Mouse (Mus musculus) thymus, adult 18-20 months (tissue): ENCODE data around the gene Atp8b3.

Experiments
- DNase-seq, 2 experiments: peaks; one replicate each; pipeline ENCODE4 v3.0.0; 2022; ENCODE audit warnings: mixed read lengths in 2 of 2

Gene Atp8b3

GRCm38 (mm10) chr10:80566375-80567092 is 27.6 kb upstream of the Atp8b3 start:
- DNase-seq = peak; percentile 77 to 82

DNA sequence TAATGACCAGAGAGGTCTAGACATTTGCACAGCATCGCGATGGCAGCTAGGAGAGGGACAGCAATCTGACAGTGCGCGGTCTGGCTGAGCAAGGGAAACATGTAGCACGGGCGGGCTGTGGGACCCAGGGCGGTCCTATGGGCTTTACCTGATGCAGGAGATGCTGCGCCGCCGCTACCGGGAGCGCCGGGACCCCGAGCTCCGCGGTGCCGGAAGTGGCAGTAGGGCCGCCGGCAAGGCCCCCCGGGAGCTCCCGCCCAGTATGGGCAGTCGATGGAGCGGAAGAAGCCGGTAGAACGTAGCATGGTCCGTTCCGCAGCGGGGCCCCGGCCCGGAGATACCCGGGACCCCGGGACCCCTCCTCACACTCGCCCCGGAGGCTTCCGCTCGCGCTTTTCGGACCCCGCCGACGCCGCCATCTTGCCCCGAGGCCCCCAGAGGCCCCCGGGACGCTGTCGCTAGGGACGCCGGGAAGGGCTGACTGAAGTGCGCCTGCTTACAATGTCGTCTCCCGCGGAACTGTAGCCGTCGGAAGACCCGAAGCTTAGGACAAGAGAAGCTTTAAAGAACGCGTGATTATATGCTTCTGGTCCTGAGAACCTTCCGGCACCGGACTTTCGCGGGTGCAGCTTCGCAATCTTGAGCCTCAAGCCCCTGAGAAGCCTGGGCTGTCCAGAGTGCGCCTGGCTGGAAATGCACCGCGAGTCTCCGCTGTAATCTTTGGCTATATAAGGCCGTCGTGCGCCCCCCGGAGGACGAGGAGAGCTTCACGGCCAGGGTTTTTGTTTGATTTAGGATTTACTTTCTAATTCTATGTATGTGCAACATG is 22.4 kb upstream of the Atp8b3 start, which contains the start of gene Rexo1:
Gene Rexo1, minus strand, starts transcription at position 445 of the 829 bp plus-strand sequence.
- DNase-seq = peak; percentile 81 to 87

DNA sequence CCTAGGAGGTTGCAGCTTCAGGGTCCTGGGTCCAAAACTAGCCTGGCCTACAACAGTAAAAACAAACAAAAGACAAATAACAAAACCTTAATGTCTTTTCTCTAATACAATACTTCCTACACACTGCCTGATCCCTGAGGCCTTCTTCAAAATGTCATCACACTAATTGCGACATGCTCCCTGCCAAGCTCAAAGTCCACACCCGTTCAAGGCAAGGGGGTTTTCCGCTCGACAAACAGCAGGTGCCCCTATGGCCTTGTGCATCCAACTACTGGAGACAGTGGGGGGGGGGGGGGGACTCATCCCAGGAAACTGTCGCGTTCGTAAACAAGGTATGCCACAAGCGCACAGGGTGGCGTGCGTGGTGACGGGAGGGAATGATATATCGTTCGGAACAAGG is 21.7 kb upstream of the Atp8b3 start:
- no peak for DNase-seq

DNA sequence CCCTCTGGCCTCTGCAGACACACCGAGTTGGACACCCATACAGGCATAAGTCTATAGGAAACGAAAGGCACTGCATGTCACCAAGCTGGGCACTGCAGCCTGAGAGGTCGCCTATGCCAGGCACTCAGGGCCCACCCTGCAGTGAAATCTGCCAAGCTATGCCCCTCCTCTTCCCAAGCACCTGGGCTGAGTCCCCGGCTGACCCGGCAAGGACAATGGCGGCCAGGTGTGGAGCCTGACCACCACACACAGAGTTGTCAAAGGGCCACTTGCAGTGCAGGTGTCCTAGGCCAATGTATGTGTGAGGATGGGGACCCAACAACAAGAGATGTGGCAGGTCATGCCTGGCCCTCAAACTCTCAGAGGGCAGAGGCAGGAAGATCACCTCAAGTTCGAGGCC is 20.5 kb upstream of the Atp8b3 start:
- no peak for DNase-seq

DNA sequence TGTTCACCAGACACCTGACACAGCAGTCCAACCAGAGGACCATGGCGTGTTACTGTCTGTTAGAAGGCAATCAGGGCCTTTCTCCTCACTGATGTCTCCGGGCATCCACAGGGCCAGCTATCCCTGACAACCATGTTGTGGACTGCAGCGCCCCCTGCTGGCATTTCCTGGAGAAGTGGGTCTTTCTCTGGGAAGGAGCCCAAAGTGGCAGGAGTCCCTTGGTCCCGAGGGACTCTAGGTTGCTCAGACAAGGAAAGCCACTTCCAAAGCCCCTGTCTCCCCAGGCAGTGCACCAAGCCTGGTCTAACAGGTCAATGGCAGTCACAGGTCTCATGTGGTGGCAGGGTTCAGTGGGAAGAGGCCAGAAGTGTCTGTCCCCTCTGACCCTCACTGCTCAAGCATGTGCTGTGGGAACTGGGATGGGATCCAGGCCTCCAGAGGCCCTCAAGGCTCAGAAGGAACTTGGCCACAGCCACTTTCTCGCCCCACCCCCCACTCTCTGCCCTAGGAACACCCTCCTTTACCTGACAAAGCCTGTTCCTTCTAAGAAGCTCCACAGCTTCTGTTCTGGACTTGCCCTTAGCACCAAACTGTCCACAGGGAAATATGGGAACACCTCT is 18.5 kb upstream of the Atp8b3 start:
- no peak for DNase-seq

DNA sequence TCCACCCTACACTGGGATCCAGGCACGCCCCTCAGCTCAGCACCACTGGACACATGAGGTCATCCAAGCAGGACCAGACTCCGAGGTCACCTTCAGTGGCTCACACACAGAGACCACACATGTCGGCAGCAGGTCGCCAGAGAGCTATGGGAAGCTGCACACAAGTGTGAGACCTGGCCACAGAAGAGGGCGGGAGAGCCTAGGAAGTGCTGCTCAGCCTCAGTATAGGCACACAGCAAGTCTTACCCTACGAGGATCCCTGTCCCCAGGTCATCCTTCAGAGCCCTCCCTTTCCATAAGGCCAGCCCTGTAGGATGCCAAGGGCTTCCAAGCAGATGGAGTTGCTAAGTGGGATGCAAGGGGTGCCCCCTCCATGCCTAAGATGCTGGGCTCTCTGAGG is 15.1 kb upstream of the Atp8b3 start:
- no peak for DNase-seq

GRCm38 (mm10) chr10:80553575-80553974 is 14.7 kb upstream of the Atp8b3 start:
- DNase-seq = no peak

DNA sequence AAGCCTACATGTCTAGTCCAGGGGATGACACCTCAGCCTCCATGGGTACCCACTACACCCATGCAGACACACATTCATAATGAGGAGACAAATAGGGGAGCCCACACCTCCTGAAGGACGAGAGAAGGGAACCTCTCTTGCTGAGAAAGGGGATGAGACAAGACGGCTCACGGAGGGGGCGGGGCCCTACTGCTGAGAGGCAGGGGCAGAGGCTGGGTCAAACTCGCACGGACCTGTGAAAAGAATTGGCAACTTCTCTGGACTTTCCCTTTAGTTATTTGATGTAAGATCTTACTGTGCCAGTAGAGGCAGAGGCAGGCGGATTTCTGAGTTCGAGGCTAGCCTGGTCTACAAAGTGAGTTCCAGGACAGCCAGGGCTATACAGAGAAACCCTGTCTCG is 13.4 kb upstream of the Atp8b3 start:
- DNase-seq = no peak

DNA sequence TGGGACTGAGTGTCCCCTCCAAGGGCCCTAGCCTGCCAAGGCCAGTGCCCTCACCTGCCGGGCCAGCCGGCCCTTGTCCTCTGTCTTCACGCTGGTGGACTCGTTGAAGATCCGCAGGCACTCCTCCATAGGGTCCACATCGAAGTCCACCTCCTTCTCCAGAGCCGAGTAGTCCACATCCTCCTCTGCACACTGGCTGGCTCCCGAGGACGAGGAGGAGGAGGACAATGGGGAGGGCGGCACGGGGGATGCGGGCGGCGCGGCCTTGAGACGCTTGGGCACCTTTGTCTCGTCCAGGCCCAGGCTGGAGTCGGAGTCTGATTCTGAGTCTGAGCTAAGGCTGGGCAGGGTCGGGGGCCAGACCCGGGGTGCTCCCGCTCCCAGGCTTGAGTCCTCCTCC is 10.4 kb upstream of the Atp8b3 start:
- DNase-seq = no peak

GRCm38 (mm10) chr10:80548428-80549006 is 9.6 kb upstream of the Atp8b3 start:
- DNase-seq = no peak

DNA sequence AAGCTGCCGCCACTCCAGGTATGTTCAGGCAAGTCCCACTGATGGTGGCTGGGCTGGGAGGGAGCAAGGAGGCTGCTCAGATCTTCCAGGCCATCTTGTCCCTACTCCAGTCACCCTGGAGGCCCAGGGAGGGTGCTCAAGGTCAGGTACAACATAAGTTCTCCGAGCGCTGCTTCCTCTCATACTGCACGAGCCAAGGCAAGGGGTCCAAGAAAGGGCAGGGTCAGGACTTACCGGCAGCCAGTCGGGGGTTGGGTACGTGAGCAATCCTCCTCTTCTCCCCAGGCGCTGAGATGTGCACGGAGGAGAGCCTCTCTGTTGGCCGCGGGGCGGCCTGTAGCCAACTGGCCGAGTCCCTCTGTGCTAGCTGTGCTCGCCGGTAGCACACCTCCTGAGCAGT is 8.6 kb upstream of the Atp8b3 start:
- no peak for DNase-seq

GRCm38 (mm10) chr10:80546945-80547344 is 8.0 kb upstream of the Atp8b3 start:
- DNase-seq = no peak

GRCm38 (mm10) chr10:80545590-80545989 is 6.7 kb upstream of the Atp8b3 start:
- no peak for DNase-seq

GRCm38 (mm10) chr10:80543873-80544272 is 4.9 kb upstream of the Atp8b3 start:
- no peak for DNase-seq

DNA sequence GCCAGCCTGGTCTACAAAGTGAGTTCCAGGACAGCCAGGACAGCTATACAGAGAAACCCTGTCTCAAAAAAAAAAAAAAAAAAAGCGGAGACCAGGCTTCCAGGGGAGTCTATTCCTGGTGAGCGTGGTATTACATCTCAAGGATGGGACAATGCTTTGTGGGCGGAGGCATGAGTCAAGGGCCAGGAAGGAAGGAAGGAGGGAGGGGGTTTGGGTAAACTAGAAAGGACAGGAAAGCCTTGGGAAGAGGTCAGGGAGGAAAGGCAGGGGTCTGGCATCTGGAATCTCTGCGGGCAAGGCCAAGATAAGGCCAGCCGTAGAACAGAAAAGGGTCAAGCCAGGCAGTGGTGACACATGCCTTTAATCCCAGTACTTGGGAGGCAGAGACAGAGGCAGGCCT is 569 bp upstream of the Atp8b3 start:
- no peak for DNase-seq

DNA sequence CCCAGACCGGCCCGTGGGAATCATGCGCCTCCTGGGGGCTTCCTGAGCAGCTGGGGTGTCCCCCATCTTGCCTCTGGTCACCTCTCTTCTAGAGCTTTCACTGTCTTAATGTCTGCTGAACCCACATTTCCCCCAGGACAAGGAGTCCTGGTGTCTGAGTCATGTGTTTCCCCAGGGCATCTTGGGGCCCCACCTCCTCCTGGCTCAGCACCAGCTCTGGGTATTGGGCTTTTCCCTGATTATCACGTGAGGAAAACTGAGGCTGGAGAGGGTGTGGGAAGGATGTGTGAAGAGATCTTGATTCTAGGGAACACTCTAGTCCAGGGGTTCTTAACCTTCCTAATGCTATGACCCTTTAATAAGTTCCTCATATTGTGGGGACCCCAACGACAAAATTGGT is 744 bp downstream of the Atp8b3 start:
- DNase-seq = no peak

- DNase-seq = no peak
Observed at GRCm38 (mm10) chr10:80535711-80536110, 3.2 kb downstream of the Atp8b3 start.

GRCm38 (mm10) chr10:80535071-80535470 is 3.9 kb downstream of the Atp8b3 start:
- DNase-seq = no peak

DNA sequence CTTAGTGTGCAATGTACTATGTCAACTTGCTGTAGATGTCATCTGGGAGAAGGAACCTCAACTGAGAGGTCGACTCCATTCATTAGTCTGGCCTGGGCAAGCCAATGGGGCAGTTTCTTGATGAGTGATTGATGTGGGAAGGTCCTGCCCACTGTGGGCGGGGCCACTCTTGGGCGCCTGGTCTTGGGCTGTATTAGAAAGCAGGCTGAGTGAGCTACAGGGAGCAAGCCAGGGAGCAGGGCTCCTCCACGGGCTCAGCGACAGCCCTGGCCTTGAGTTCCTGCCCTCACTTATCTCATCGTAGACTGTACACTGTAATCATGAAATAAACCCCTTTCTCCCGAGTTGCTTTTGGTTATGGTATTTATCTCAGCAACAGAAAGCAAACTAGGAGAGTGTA is 5.2 kb downstream of the Atp8b3 start:
- no peak for DNase-seq

DNA sequence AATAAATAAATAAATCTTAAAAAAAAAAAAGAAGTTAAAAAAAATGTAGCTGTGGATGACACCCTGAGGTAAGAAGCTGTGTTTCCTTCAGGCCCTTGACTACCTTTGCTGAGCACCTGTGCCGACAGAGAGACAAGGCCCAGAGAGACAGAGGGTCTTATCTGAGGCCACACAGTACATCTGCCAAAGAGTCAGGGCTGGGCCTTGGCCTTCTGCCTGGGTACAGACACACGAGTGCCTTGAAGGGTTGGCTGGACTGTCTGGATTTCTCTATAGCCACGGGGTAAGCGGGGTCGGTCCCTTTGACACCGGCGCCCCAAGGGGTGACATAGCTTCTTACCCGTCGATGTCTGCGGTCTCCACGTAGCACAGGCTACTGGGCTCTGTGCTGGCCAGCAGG is 6.1 kb downstream of the Atp8b3 start:
- no peak for DNase-seq

DNA sequence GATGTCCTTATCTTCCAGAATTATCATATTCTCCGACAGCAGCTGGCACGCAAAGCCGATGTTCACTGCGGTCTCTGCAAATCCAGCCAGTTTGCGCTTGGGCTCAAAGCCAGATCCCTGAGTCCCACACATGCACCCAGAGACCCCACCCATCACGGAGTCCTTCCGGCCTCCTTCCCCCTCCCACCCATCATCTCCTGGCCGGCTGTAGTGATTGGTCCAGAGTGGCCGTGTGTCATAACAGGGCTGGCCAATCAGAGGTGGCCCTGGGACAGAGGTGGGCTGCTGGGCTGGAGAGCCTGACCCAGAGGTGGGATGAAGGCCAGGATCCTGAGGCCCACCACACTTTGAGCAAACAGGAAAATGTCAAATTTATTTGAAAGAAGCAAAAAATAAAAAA is 12.8 kb downstream of the Atp8b3 start:
- no peak for DNase-seq

DNA sequence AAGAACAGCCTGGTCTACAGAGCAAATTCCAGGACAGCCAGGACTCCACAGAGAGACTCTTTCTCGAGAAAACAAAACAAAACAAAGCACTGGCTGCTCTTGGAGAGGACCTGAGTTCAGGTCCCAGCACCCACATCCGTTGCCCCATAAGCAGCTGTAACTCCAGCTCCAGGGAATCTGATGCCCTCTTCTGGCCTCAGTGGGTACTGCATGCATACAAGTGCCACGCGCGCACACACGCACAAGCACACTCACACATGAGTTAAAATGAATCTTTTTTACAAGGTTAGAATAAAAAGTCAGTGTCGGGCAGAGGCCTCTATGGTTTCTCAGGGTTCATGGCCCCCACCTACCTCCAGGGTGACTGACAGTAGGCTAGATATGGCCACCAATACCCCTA is 15.6 kb downstream of the Atp8b3 start:
- no peak for DNase-seq

- DNase-seq = no peak
Observed at GRCm38 (mm10) chr10:80519287-80519686, 19.6 kb downstream of the Atp8b3 start.

DNA sequence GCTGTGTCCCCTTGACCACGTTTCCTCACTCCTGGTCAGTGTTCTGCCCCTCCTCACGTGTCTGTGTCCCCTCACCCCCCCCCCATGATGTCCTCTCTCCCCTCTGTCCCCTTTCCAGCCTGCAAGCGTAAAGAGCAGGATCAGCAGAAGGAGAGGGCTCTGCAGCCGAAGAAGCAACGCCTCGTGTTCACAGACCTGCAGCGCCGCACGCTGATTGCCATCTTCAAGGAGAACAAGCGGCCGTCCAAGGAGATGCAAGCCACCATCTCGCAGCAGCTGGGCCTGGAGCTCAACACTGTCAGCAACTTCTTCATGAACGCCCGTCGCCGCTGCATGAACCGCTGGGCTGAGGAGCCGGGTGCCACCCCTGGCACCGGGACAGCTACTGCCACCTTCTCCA is 25.2 kb downstream of the Atp8b3 start:
- no peak for DNase-seq
